Mouse (Mus musculus) myocyte (in vitro differentiated cells): ENCODE data around the gene Plxnb2.

Source experiments
- CEBPB ChIP-seq: IDR thresholded peaks from 2 replicates; pipeline ENCODE4 v1.6.1; 2011; ENCODE audit warnings: mild to moderate bottlenecking, moderate library complexity; ENCODE audit not compliant: poor library complexity, insufficient read depth, severe bottlenecking
- E2F4 ChIP-seq: IDR thresholded peaks from one replicate; pipeline ENCODE4 v1.6.1; 2011; ENCODE audit warnings: mild to moderate bottlenecking, control low read depth, moderate library complexity; ENCODE audit not compliant: insufficient read depth
- POLR2A ChIP-seq: IDR thresholded peaks from one replicate; pipeline ENCODE4 v1.6.1; 2011; ENCODE audit warnings: low read depth, mild to moderate bottlenecking, control low read depth, moderate library complexity; ENCODE audit not compliant: insufficient read length

- TF ChIP-seq POLR2A (no peak), E2F4 (no peak), CEBPB (no peak)
Measured at GRCm38 (mm10) chr15:89174889-89175339, 5.7 kb downstream of the Plxnb2 start.
